Mouse (Mus musculus) forelimb bud, embryonic 11.5 days (tissue): ENCODE results near the gene Npm3.

Source experiments
- DNase-seq: peaks from one replicate; pipeline ENCODE4 v3.0.0-alpha.2; 2012; ENCODE audit warnings: low read depth, low spot score

The Npm3 gene

GRCm38 (mm10) chr19:45749243-45750043 lies at the start of gene Npm3:
Npm3 (minus strand) TSS chr19:45749591.
- peak; percentile 74 for DNase-seq

GRCm38 (mm10) chr19:45796879-45797278 lies 47.5 kb upstream of the Npm3 start:
- no peak for DNase-seq

- no peak for DNase-seq
Observed at GRCm38 (mm10) chr19:45796061-45796556, 46.7 kb upstream of the Npm3 start.

- no peak for DNase-seq
Observed at GRCm38 (mm10) chr19:45795406-45795944, 46.1 kb upstream of the Npm3 start.

GRCm38 (mm10) chr19:45794718-45795117 lies 45.3 kb upstream of the Npm3 start:
- no peak for DNase-seq

- DNase-seq: no peak
Observed at GRCm38 (mm10) chr19:45792404-45792803, 43.0 kb upstream of the Npm3 start.

GRCm38 (mm10) chr19:45789888-45790874 lies 40.8 kb upstream of the Npm3 start:
- no peak for DNase-seq

GRCm38 (mm10) chr19:45789365-45789764 lies 40.0 kb upstream of the Npm3 start:
- DNase-seq: no peak

GRCm38 (mm10) chr19:45788337-45788736 lies 38.9 kb upstream of the Npm3 start:
- no peak for DNase-seq

- no peak for DNase-seq
Observed at GRCm38 (mm10) chr19:45787450-45787849, 38.1 kb upstream of the Npm3 start.

GRCm38 (mm10) chr19:45785470-45785869 lies 36.1 kb upstream of the Npm3 start:
- no peak for DNase-seq

- no peak for DNase-seq
Observed at GRCm38 (mm10) chr19:45783933-45784576, 34.7 kb upstream of the Npm3 start.

- peak; percentile 99 for DNase-seq
Observed at GRCm38 (mm10) chr19:45783181-45783932, 34.0 kb upstream of the Npm3 start, which contains the start of gene Mgea5. Mgea5 (minus strand) TSS chr19:45783837.

GRCm38 (mm10) chr19:45782315-45783001 lies 33.1 kb upstream of the Npm3 start:
- DNase-seq: peak; percentile 63

- DNase-seq: no peak
Observed at GRCm38 (mm10) chr19:45781676-45782075, 32.3 kb upstream of the Npm3 start.

- no peak for DNase-seq
Observed at GRCm38 (mm10) chr19:45780350-45780915, 31.0 kb upstream of the Npm3 start.

- no peak for DNase-seq
Observed at GRCm38 (mm10) chr19:45775486-45775885, 26.1 kb upstream of the Npm3 start.

- DNase-seq: no peak
Observed at GRCm38 (mm10) chr19:45771501-45771900, 22.1 kb upstream of the Npm3 start.

- DNase-seq: no peak
Observed at GRCm38 (mm10) chr19:45760810-45761209, 11.4 kb upstream of the Npm3 start.

- no peak for DNase-seq
Observed at GRCm38 (mm10) chr19:45758671-45759070, 9.3 kb upstream of the Npm3 start.
